Mouse (Mus musculus) thymus, postnatal 10 days (tissue): Measurements from ENCODE around the gene Klf13.

Experiments used
- DNase-seq, 2 experiments: peaks; one replicate each; pipeline ENCODE4 v3.0.0; 2021; ENCODE audit warnings: low spot score in 2 of 2

Gene Klf13

DNA sequence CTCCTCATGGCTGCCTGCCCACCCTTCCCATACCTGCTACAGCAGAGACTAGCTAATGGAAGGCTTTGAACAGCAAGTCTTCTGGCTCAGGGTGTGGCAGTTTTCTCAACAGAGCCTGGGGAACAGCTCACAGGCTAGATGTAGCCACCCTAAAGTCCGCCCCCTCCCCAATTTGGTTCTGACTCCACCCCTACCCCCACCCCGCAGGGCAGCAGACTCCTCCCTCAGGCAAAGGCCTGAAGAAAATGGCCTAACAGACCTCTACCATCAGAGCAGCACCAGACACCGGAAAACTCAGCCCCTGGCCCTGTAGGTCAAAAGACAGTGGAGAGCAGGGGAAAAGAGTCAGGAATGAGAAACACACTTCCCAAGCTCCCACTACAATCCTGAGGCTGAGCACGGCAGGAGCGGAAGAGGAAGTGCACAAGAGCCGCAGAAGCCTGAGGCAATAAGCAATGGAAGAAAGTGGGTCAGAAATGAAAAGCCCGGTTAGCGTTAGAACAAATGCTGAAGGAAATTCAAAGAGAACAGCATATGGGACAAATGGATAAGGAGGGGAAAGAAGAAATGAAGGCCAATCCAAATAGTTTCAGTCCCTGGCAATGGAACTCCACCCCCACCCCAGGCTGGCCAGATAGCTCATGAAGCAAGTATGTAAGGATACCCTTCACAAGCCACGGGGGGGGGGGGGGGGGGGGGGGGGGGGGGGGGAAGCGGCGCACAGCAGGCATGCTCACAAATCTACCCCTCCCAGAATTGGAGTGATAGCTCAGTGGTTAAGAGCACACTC is 30.0 kb downstream of the Klf13 start:
- no peak for DNase-seq

DNA sequence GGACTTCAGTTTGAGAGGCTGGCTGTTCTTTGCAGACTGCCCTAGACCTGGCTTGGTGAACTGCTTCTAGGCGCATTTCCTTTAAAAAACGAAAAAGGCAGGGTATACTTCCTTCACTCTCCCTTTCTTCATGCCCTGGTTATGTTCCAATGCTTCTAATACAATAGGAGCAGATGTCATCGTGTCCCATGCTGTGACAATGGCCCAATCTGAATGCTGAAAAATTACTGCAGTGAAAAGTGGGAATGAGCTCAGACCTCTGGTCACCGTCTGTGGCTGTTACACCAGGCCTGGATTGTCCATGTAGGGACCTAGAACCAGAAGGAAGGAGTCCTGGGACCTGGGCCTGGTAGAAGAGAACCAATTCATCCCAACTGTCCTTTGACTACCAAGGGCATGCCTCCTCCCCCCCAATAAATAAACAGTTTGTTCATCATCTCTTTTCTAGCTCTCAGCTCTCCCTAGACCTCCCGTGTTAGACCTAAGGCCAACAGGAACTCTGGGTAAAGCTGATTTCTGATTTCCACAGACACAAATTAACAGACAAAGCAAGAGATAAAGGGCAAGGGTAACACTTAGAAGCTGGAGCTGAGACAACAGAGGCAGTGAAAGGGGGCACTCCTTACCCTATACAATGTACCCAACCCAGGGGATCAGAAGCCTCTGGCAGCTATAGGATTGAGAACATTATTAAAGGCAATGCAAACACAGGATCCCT is 30.8 kb downstream of the Klf13 start:
- no peak for DNase-seq

DNA sequence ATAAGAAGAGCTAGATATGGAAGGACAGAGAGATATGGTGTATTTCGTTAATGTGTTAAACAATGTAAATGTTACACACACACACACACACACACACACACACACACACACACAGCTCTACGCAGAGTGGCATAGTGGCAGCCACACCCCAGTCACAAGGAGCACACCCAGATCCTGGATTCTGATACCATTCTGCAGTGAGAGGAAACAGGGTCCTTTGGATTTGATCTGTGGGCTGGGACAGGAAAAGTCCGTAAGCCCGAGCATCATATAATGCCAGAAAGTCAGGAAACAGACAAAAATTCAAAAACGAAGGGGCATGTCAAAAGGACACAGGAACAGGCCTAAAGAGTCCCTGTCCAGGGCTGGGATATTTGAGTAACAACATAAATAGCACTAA is 33.1 kb downstream of the Klf13 start:
- no peak for DNase-seq

DNA sequence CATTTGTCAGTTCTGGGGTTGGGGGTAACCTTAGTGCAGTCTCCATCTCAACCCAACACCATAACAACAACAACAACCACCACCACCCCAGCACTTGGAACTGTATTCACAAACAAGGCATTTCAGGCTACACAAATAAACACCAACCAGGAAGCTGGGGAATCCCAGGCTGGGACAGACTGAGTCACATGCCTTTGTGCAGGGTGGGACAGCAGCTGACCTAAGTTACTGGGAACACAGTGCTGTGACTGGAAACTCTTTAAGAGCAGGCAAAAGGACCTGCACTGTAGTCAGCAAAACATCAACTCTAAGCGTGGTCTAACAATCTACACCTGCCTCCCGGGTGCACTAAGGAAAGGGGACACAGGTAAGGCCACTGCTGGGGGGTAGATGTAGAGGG is 33.5 kb downstream of the Klf13 start:
- no peak for DNase-seq

DNA sequence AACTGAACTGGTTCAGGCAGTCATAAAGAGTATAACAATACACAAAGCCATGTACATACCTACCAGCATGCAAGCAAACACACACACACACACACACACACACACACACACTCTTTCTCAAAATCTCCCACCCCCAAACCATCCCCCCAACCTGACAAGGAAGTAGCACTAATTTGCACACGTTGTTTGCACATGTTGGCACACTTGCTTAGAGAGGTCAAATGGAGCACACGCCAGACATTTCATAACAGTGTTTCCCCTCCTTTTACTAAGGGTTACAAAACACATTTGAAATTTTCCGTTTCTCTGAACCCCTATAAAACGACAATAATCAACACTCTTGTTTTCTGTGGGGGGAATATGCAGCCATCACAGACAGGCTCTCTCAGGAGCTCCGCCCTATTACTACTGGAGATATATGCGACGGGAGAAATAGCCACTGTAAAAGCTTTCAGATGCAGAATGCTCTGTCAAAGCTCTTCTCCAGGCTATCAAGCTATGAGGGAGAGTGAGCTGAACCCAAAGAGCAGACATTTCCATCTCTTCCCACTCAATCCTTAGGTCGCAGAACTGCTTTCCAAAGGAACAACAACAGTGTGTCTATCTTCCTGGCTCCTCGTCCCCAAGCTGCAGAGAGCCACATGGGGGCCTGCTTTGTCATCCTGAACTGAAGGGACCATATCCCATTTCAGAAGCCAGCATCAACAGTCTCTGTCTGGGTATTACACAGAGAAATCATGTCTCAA is 34.9 kb downstream of the Klf13 start:
- no peak for DNase-seq

DNA sequence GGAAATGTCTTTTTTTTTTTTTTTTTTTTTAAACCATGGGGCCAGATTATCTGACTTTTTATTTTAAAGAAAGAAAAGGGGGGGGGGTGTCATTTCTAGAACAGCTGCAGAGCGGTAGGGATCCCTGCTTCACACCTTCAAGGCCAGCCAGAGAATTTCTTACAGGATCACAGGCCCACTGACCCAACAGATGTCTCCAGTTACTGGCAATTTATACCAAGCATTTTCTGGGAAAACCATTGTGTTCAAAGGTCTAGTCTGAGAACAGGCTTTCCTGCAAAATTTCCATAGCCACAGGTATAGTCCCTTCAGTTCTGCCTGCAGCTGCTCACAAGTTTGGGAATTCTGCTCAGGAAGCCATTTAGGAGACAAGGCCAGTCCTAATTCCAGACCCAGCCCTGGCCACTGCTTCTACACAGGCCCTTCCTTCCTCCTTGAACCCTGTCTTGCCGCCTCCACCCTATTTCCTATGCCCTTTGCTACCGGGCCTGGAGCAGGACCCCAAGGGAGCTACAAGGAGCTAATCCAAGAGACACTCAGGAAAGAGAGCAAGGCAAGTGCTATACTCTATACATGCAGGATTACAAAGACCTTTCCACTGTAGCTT is 36.0 kb downstream of the Klf13 start:
- no peak for DNase-seq

DNA sequence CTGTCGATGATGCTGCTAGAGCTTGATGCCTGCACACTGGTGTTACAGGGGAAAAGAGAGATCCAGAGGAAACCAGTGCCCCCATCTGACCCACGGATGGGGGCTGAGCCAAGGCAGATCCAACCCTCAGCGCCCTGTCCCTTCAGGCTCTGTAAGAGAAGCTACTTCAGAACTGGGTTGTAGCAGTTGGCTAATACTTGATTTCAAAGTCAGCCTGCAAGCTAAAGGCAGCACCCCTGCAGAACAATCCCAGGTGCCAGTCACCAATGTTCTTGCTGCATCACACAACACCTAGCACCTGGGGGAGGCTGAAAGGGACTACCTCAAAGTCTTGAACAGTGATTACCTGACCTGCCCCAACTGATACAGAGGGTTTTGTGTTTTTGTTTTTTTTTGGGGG is 36.8 kb downstream of the Klf13 start:
- DNase-seq, result peak in 1 of 2 experiments; percentile 46

DNA sequence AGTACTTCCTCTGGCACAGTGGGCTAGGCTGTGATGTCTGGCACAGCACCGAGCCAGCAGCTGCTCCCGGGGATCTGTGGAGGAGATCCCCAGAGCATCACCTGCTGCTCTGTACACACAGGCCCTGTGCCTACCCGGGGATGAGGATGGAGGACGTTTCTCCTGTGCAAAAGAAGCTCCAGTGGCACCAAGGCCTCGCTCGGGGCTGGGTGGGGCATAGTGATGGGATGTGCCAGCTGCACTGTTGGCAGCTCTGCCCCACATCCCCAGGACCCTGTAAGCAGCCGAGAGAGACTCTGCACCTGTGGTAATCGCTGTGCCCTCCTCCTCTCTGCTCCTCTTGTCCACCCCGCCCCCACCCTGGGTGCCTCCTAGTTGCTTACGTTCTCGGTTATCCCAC is 37.4 kb downstream of the Klf13 start:
- peak; percentile 90 to 92 for DNase-seq

DNA sequence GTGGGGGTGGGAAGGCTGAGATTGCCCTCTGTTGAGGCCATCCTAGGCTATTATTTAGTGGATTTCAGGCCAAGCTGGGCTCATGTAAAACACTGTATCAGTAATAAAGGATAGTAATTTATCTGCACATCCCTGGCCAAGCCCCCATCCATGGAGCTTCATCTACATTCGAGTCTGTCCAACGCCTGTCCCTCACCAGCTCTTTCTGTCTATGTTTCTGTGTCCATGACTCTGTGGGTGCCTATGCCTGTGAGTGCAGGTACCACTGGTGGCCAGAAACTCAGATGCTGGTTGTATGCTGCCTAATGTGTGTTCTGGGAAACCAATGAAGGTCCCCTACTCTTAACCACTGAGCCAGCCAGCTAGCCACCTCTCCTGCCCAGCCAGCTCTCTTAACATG is 38.3 kb downstream of the Klf13 start:
- DNase-seq, result no peak

DNA sequence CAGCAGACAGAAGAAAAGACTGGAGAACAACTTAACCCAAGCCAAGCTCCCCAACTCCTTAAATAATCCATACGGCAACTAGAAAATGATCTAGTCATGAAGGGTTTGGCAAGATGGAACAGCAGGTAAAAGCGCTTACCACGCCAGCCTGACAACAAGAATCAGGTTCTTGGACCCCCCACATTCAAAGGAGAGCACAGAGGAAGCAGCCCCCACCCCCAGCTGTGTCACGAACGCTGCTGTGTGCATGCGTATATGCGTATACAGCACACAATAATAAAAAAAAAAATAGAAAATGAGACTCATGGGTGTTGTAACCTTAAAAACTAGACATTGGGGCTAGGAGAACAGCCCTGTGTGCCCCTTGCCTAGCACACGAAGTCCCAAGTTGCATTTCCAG is 38.8 kb downstream of the Klf13 start:
- DNase-seq, result no peak

DNA sequence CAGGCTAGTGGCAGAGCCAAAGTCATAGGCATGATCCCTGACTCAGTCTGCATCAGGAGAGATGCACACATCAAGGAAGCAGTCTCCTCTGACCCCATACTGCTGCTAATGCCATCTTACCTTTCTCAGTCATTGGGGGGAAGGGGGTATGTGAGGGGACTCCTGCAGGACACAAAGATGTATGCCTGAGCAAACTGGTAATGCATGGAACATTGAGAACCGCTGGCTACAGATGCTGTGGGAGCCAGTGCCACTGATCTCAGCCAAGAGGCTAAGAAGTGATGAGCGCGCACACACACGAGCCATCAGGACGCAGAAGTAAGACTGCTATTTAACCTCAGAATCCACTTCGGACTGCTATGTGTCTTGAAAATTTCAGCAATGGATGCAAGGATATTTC is 40.5 kb downstream of the Klf13 start:
- no peak for DNase-seq

DNA sequence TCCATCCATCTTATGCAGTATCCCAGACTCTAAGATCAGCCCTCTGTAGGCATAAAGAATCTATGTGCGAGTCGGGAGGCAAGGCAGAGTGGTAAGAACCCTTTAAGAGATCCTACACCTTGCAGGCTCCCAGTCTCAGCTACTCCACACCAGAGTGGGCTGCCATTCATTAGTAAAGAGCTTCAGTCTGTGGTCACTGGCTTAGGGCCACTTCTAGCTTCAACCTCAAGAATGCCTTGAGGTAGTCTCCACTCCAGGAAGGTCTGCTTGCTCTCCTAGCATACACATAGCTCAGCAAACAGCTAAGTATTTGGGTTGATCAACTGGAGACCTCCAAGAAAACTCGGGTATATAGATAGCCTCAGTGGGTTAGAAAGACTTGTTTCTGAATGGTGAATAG is 41.1 kb downstream of the Klf13 start:
- no peak for DNase-seq

DNA sequence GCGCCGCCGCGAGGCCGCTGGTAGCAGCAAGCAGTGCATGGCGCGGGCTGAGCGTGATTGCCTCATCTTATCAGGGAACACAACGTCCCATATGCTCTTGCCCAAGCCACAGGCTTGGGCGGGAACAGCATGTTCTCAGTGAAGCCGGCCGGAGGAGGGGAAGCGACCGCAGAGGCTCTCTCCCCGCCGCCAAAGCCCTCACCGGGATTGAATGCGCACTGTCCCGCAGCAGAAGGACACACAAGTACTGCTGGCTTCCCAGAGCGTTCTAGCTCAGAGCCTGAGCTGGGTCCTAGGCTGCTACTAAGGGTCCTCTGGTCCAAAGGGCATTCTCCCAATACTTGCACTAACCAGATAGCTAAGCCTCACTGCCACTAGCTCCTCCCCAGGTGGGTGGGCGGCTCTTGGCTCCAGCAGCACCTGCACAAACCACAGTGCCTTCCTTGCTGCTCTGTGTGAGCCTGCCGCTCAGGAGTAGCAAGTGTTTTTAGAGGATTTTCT is 41.7 kb downstream of the Klf13 start:
- DNase-seq, result peak; percentile 79 to 80

DNA sequence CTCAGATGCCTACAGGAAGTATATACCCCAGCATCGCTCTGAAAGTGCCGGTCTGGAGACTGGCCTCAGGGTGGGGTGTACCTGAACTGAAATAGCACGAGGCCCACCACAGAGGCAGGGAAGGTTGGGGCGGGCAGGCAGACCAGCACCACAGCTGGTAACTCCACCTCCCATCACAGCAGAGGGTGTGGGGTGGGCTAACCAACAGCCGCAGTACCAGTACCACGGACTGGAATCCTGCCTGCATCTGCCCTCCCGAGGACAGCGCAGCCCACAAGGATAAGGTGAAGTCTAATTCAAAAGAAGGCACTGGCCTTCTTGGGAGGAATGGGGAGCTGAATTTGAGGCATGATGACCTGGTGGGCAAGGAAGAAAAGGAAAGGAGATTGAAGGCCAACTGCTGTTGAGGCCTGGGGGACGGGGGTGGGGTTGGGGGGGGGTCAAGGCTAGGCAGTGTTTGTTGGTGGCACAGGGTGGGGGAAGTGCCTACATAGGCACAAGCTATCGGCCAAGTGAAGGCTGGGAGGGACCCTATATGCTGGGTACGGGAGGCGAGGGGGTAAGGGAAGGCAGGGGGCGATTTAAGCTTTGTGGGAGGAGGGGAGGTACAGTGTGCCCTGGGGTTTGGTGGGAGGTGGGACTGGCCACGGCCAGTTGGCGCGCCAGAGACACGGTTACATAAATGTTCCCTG is 42.3 kb downstream of the Klf13 start:
- DNase-seq, result no peak

DNA sequence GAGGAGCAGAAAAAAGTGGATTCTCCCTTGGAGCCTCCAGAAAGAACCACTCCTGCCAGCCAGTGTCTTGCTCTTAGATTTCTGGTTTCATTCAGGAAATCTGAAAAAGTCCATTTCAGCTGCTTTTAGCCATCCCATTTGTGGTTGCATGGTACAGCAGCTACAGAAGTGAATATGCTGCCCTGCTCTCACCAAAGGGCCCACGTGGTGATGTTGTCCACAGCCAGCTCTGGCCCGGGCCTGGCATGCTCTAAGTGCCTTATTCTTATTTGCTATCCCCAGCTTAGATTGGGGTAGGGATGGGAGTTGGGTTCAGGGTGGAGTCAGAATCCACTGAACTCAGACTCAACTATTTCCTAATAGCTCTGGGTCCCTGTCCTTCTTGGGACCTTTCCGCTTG is 43.5 kb downstream of the Klf13 start:
- no peak for DNase-seq

DNA sequence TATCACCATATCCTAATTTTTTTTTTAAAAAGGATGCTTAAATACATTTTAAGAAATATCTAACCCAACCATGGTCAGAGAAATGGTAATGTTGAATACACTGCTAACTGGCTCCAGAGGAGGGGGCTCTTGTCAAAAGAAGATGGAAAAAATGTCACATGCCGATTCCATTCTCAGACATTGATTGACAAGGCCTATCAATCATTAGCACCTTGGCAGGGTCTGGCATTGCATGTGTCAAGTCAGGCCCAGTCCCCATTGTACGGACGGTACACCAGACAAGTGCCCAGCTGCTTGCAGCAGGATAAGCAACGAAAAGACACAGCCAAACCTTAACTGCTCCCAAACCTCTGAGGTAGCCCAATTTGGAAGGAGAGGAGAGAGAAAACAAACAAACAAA is 44.1 kb downstream of the Klf13 start:
- DNase-seq, result no peak

DNA sequence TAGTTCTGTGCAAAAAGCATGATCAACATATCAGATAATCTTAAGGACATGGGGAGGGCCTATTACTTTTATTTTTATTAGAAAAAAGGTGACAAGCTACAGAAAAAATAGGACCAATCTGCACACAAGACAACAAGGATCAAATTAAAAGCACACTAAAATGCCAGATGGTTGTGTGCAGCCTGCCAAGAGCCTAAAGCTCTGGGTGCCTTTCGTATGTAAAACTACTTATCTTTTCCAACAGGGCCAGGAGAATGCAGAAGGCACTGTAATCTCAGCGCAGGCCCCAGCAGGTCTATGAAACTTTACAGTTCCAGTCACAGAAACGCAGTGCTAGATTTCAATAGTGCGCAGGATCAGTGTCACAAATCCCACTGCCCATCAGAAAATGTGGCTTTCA is 45.0 kb downstream of the Klf13 start:
- DNase-seq, result no peak

DNA sequence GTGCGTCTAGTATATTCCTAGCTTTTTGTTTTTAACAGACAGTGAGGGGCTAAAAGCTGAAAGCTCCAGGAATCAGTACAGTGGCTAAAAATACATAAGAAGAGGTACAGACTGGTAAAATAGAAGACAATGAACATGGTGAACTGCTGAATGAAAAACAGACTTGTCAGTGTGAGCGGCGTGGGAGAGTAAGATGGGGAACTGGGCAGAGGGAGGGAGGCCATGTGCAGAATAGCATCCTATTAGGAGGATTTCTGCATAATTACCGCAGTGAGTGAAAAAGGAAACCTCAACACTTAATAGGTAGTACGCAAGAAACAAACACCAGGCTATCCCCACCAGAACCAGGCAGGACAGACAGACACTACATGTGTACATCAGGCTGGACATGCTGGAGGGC is 45.5 kb downstream of the Klf13 start:
- no peak for DNase-seq

DNA sequence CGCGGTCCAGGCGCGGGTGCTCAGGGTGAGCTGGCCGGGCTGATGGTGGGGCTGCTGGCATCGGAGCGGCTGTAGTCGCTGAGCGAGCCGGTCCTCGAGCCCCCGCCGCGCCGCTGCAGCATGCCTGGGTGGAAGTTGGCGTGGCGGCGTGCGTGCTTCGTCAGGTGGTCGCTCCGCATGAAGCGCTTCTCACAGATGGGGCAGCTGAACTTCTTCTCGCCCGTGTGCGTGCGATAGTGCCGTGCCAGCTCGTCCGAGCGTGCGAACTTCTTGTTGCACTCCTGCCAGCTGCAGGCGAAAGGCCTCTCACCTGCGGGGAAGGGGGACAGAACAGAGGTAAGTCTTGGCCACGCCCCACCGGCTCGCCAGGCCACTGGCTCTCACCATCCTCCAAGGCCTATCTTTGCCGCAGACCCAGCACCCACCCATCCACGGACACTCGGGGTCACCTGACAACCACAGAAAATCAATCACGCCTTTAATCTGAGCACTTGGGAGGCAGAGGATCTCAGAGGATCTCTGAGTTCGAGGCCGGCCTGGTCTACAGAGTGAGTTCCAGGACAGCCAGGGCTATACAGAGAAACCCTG is 47.1 kb downstream of the Klf13 start:
- no peak for DNase-seq

DNA sequence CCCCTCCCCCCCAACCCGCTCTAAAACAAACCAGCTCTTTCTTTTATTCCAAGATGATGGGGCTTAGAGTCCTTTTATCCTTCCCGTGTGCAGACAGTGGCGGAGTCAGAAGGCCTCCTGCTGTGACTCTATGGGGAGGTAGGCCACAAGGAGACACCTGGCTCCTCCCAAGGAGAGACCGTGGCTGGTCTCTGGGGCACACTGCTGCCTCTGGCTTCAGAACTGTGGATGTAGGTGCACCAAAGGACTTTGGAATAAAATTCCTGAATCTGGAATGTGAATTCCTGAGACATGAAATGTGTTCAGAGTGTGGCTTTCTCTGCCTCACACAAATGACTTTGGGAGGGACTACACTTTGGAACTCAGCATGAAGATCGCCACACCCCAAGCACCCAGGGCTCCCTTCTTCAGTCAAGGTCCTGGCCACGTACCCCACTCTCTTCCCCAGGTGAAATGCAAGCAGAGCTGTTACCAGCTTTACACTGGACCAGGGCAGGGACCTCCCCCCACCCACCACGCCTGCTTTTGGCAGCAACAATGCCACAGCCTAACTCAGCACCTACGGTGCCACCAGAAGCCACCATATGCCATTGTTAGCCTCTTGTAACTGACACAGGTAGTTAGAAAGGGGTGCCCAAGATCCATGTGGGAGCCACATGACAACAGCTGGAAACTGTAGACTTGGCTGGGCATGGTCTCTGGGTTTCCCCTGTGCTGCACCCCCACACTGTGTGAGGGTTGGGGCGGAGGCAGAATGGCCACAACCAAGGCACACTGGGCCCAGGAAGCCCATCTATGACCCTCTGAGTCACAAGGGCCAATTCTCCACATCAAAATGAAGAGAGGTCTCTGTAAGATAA is 49.4 kb downstream of the Klf13 start:
- no peak for DNase-seq
